11 mouse cellular contexts compared by ENCODE assay signal in genomic region chr4:22482756-22483280, GRCm38 (mm10). TPM values are rescaled to one million over a fixed set of nuclear protein-coding genes. Genes with fewer than 3 reads are reported as not detected.
DNase-seq lines count a peak whose midpoint lies in the region; ATAC-seq lines count a peak whose summit lies in the region.
"Had no signal": no experiment of that assay in that cellular context is flagged by ENCODE, and none has a peak within 500 bp of the region (broad histone marks: within the 10 kb centered on the region; RNA-seq: fewer than 3 reads in every experiment).

No protein-coding gene starts in this region.

- ATAC-seq in hindbrain, embryonic 11.5 days (ENCODE audit: low FRiP score) = no peak
- no peak for ATAC-seq in midbrain, embryonic 16.5 days

- peak overlapping the region; percentile 85 for H3K4me2 ChIP-seq in hindbrain, embryonic 11.5 days (replicated peaks; ENCODE audit: low read depth, low read length)
- peak overlapping the region; percentile 70 for H3K4me2 ChIP-seq in midbrain, embryonic 16.5 days (ENCODE audit: low read length)
- H3K4me2 ChIP-seq: limb, embryonic 12.5 days had no signal

- H3K4me3 ChIP-seq in hindbrain, embryonic 11.5 days (ENCODE audit: low read depth, low read length) = peak overlapping the region; percentile 49
- peak overlapping the region; percentile 43 for H3K4me3 ChIP-seq in midbrain, embryonic 16.5 days (ENCODE audit: low read depth, low read length)
- H3K4me3 ChIP-seq: limb, embryonic 12.5 days had no signal

- 0 out of 2 replicates have a peak, but pooled peaks cover 3% of the 10 kb centered on the region for H3K27me3 ChIP-seq in hindbrain, embryonic 11.5 days (ENCODE audit: control insufficient read depth, insufficient read depth, low read length)
- no peaks in the 10 kb centered on the region for H3K27me3 ChIP-seq in midbrain, embryonic 16.5 days (ENCODE audit: control insufficient read depth, insufficient read depth, low read depth, low read length)

- 0 out of 2 replicates have a peak, but pooled peaks cover 3% of the 10 kb centered on the region for H3K4me1 ChIP-seq in hindbrain, embryonic 11.5 days (replicated peaks; ENCODE audit: control insufficient read depth, insufficient read depth, low read length)
- peaks cover 26% of the 10 kb centered on the region for H3K4me1 ChIP-seq in midbrain, embryonic 16.5 days (ENCODE audit: control insufficient read depth, insufficient read depth, low read length)

- H3K36me3 ChIP-seq in hindbrain, embryonic 11.5 days (ENCODE audit: control insufficient read depth, insufficient read depth, low read length) = no peaks in the 10 kb centered on the region
- no peaks in the 10 kb centered on the region for H3K36me3 ChIP-seq in midbrain, embryonic 16.5 days (ENCODE audit: control insufficient read depth, insufficient read depth, low read length)
- H3K36me3 ChIP-seq: limb, embryonic 12.5 days had no signal

- peak overlapping the region; percentile 51 for H3K9ac ChIP-seq in hindbrain, embryonic 11.5 days (ENCODE audit: low read depth, low read length)
- H3K9ac ChIP-seq in midbrain, embryonic 16.5 days (ENCODE audit: low read depth, low read length) = peak overlapping the region; percentile 25; the same call in 1 of the 2 replicates
- H3K9ac ChIP-seq: limb, embryonic 12.5 days had no signal

- H3K27ac ChIP-seq in hindbrain, embryonic 11.5 days (ENCODE audit: low read depth, low read length) = no peak overlapping the region; the same call in 1 of the 2 replicates
- H3K27ac ChIP-seq in midbrain, embryonic 16.5 days (ENCODE audit: low read length) = peak overlapping the region; percentile 61
- H3K27ac ChIP-seq: limb, embryonic 12.5 days had no signal

- 6% methylated on average over 7 of the region's 7 CpGs for WGBS in hindbrain, embryonic 11.5 days
- 6% methylated on average over 7 of the region's 7 CpGs for WGBS in midbrain, embryonic 16.5 days

- H3K9me3 ChIP-seq in hindbrain, embryonic 11.5 days (ENCODE audit: control insufficient read depth, low read length) = no peaks in the 10 kb centered on the region
- H3K9me3 ChIP-seq in midbrain, embryonic 16.5 days (replicated peaks; ENCODE audit: control insufficient read depth, low read length, poor library complexity, severe bottlenecking) = no peaks in the 10 kb centered on the region
- H3K9me3 ChIP-seq: limb, embryonic 12.5 days had no signal

- DNase-seq in brain, adult 2 months (ENCODE audit: low read depth, low spot score) = peak; percentile 34
- peak; percentile 74 for DNase-seq in embryo, embryonic 10.5 days (ENCODE audit: low spot score)
- peak; percentile 64 for DNase-seq in hindbrain, embryonic 11.5 days (ENCODE audit: low spot score)
- no peak for DNase-seq in spleen, postnatal 14 days (ENCODE audit: low spot score in 2 of 2)
- DNase-seq in ovary, postnatal 36 days (ENCODE audit: low spot score) = no peak
- no peak for DNase-seq in kidney, adult 11 months
- DNase-seq in urinary bladder, adult 2 months (ENCODE audit: low spot score) = no peak
- DNase-seq: cerebellum, adult 11 months; gastrocnemius, postnatal 14 days had no signal

RNA-seq across cellular contexts. Expression of gene Pou3f2, which starts 5.3 kb away (rescaled TPM):
- 44.5 and 64.1 TPM in 2 replicates for polyA plus RNA-seq in hindbrain, embryonic 11.5 days (2014; fragmentation: Nextera tagmentation; extraction: Ambion mirVana)
- polyA plus RNA-seq in midbrain, embryonic 16.5 days (2015; fragmentation: Nextera tagmentation; extraction: Ambion mirVana) = 33.4 and 35.5 TPM in 2 replicates
- polyA plus RNA-seq in urinary bladder, adult 2 months (2012; rRNA removed) = 0.01 TPM in 2 replicates

Comparison
In these comparisons a context has a peak if more than half of its experiments do, and no peak if none do; other contexts are left out.
1. DNase-seq: peak in brain, adult 2 months (single experiment), embryo, embryonic 10.5 days (single experiment) and hindbrain, embryonic 11.5 days (single experiment); none in spleen, postnatal 14 days (0 of 2), ovary, postnatal 36 days (single experiment), kidney, adult 11 months (single experiment) and urinary bladder, adult 2 months (single experiment).
2. RNA of gene Pou3f2, which starts 5.3 kb away (polyA plus RNA-seq): 44.5 to 64.1 TPM in hindbrain, embryonic 11.5 days and 33.4 to 35.5 TPM in midbrain, embryonic 16.5 days; 0.01 TPM in urinary bladder, adult 2 months; every median in the first group is over 10 times any median in the second.